Mouse (Mus musculus) intestine, embryonic 16.5 days (tissue): Measurements from ENCODE around the gene Mgat4b. TPM values are rescaled to one million over a fixed set of nuclear protein-coding genes. Genes with fewer than 3 reads are reported as not detected.
A peak's percentile ranks its signal among the peaks of the same experiment; 100 is the strongest.

Experiments
- ATAC-seq: fragments of 200-750 bp; cut with Nextera tagmentation; 2 replicates; pipeline ENCODE4 v1.8.0; 2017; ENCODE audit warnings: moderate TSS enrichment, moderate library complexity
- H3K27ac ChIP-seq: fragments of 300-500 bp; sonication (generic); 2 replicates; pipeline ENCODE4 v1.5.1; 2014; ENCODE audit warnings: mild to moderate bottlenecking, low read length
- H3K27me3 ChIP-seq: fragments of 300-500 bp; sonication (generic); replicated peaks from 2 replicates; pipeline ENCODE4 v1.6.1; 2014; ENCODE audit warnings: low read length, control low read depth, mixed read lengths; ENCODE audit not compliant: control insufficient read depth, insufficient read depth
- H3K36me3 ChIP-seq: fragments of 300-500 bp; sonication (generic); 2 replicates; pipeline ENCODE4 v1.6.1; 2014; ENCODE audit warnings: low read length, control low read depth; ENCODE audit not compliant: control insufficient read depth, insufficient read depth
- H3K4me1 ChIP-seq: fragments of 300-500 bp; sonication (generic); 2 replicates; pipeline ENCODE4 v1.6.1; 2014; ENCODE audit warnings: low read length, control low read depth, mixed read lengths; ENCODE audit not compliant: control insufficient read depth, insufficient read depth
- H3K4me2 ChIP-seq: fragments of 300-500 bp; sonication (generic); 2 replicates; pipeline ENCODE4 v1.6.1; 2014; ENCODE audit warnings: low read depth, low read length, control low read depth
- H3K4me3 ChIP-seq: fragments of 300-500 bp; sonication (generic); 2 replicates; pipeline ENCODE4 v1.5.1; 2014; ENCODE audit warnings: mild to moderate bottlenecking, low read length
- H3K9ac ChIP-seq: fragments of 300-500 bp; sonication (generic); 2 replicates; pipeline ENCODE4 v1.6.1; 2014; ENCODE audit warnings: low read depth, low read length
- H3K9me3 ChIP-seq: fragments of 300-500 bp; sonication (generic); 2 replicates; pipeline ENCODE4 v1.6.1; 2016; ENCODE audit warnings: low read length, control low read depth; ENCODE audit not compliant: control insufficient read depth
- WGBS: fragments of 180-500 bp; shearing (Covaris S2); extraction: QIAGEN DNeasy Blood & Tissue Kit; methylation state at CpG from one replicate; pipeline ENCODE4 v1.1.7; 2014; 5-methylcytosine and 5-hydroxymethylcytosine counted together
- polyA plus RNA-seq: library from polyadenylated mRNA; unstranded; fragments of >200 nt; fragmentation: Nextera tagmentation; extraction: Ambion mirVana; gene quantifications from 2 replicates; pipeline ENCODE4 v1.2.1, GENCODE M21; 2015

Mgat4b gene
- polyA plus RNA-seq, 1 experiment from 2014 or later = 8.2 TPM

DNA sequence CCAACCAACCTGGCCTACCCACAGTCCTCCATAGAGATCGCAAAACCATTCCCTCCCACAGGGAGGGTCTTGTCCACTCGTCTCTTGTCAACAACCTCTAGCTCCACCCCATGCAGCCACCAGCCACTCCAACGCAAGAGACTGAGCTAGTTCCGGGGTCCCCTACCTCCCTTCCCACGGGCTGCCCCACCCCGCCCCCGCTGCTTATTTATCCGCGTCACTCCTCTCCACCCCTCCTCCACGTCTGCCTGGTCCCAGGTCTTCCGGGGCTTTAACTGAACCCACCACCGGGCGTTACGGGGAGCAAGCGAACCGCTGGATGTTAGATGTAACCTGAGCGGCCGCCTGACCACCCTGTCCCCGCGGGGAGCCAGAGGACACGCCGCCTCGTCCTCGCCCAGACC is 587 bp upstream of the Mgat4b start:
- peaks cover 21% of the 10 kb centered on the region for H3K36me3 ChIP-seq
- H3K4me2 ChIP-seq = peak overlapping the region; percentile 59
- H3K4me1 ChIP-seq = peaks cover 27% of the 10 kb centered on the region
- no peaks in the 10 kb centered on the region for H3K27me3 ChIP-seq
- ATAC-seq = peak; percentile 91
- peak overlapping the region; percentile 99 for H3K27ac ChIP-seq
- no peaks in the 10 kb centered on the region for H3K9me3 ChIP-seq
- peak overlapping the region; percentile 98 for H3K9ac ChIP-seq
- WGBS = under 1% methylated on average over 24 of the region's 24 CpGs
- H3K4me3 ChIP-seq = peak overlapping the region; percentile 99

DNA sequence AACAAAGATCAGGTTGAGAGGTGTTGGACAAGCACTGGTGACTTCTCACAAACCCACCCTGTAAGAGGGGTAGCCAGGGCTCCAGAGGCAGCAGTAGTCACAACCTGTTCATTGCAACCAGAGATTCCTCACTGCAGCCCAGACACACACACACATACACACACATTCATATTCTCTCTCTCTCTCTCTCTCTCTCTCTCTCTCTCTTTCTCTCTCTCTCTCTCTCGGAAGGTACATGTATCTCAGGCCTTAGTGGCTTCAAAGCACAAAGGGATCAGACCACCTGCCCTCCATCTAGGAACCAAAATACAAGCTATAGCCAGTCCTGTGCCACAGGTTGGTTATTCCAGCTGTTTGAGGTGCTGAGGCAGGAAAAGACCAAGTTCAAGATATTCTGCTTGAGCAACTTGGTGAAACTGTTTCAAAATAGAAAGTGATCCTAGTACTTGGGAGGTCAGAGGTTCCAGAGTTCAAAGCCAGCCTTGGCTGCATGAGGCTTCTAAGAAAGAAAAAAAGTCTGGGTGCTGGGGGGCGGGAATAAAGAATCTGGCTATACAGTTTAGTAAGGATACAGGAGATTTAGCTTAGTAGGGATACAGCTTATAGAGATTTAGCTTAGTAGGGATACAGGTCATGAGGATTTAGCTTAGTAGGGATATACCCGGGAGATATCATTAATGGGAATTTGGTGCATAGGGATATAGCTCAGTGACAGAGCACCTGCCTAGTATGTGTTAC is 801 bp downstream of the Mgat4b start:
- Histone ChIP-seq H3K4me3 (peak overlapping the region; percentile 99), H3K27me3 (no peaks in the 10 kb centered on the region), H3K27ac (no peak overlapping the region), H3K4me1 (peaks cover 34% of the 10 kb centered on the region), H3K9me3 (no peaks in the 10 kb centered on the region), H3K4me2 (peak overlapping the region; percentile 59), H3K9ac (peak overlapping the region; percentile 98; the same call in 1 of the 2 replicates), H3K36me3 (peaks cover 11% of the 10 kb centered on the region)
- WGBS = 85% methylated on average over 3 of the region's 3 CpGs
- ATAC-seq = no peak

DNA sequence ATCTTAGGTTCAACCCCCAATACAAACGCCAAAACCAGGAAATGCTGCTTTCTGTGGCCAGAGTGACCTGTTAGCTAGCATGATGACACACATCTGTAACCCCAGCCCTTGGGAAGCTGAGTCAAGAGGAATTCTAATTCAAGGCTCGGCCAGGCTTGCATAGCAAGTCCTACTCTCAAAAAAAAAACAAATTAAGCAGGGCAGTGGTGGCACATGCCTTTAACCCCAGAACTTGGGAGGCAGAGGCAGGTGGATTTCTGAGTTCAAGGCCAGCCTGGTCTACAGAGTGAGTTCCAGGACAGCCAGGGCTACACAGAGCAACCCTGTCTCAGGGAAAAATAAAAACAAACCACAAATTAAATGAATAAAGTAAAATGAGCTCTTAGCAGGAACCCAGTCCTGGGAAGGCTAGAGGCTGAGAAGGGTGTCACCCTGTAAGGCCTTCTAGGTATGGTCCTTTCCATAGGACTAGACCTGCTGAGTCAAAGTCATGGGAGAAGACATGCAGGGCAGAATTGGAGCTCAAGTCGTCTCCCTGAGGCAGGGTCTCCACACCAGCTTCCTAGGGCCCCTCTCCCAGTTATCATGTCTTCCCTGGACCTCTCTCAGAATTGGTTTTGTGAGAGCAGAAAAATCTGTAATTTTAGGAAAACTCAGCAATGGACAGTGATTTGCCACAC is 1.5 kb downstream of the Mgat4b start:
- Histone ChIP-seq H3K27ac (peak overlapping the region; percentile 73; the same call in 1 of the 2 replicates), H3K36me3 (peaks cover 4% of the 10 kb centered on the region; the same call in 1 of the 2 replicates), H3K27me3 (no peaks in the 10 kb centered on the region), H3K9me3 (no peaks in the 10 kb centered on the region), H3K9ac (no peak overlapping the region), H3K4me3 (no peak overlapping the region), H3K4me2 (no peak overlapping the region), H3K4me1 (peaks cover 38% of the 10 kb centered on the region)
- ATAC-seq = no peak
- 71% methylated on average over 3 of the region's 3 CpGs for WGBS

DNA sequence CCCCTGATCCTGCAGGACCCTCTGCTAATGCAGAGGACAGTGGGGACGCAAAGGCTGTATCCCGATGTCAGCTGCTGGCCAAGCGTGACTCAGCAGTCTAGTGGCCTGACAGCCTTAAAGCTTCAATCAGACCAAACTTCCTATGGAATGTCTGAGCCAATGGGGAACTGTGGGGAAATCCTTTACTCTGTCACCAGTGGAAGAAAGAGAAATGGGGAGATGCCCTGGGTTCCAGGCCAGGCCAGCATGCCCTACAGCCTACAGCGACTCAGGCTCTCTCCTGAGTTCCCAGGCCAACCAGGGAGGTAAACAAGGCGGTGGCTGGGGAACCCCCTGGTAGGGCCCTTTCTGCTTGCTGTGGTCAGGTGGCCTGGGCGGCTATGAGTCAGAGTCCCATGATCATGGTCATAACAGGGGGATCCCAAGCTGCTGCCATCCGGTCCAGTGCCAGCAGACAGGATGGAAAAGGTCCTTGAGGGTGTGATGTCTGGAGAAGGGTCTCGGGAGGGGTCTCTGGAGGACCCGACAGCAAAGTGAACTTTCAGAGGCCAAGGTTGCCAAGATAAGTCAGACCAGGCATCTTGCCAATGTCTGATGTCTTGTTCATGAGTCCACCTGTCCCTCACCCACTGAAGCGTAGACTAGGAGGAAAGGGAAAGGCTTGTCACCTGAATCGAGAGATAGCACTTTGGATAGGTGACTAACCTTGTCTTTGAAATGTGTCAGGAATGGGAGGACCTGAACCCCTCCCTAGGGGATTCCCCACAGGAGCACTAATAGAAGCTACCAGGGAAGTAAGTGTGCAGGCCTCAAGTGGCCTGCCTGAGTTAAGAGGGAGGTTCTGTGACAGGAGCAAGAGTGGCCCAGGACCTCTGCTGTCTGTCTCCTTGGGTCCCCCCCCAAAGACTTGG is 2.4 kb downstream of the Mgat4b start:
- WGBS = 47% methylated on average over 11 of the region's 11 CpGs
- H3K9me3 ChIP-seq = no peaks in the 10 kb centered on the region
- H3K4me1 ChIP-seq = peaks cover 47% of the 10 kb centered on the region
- peak overlapping the region; percentile 73 for H3K27ac ChIP-seq
- no peak overlapping the region for H3K4me3 ChIP-seq
- H3K9ac ChIP-seq = no peak overlapping the region
- H3K27me3 ChIP-seq = no peaks in the 10 kb centered on the region
- H3K36me3 ChIP-seq = no peaks in the 10 kb centered on the region
- peak; percentile 51 for ATAC-seq
- peak overlapping the region; percentile 7; the same call in 1 of the 2 replicates for H3K4me2 ChIP-seq

DNA sequence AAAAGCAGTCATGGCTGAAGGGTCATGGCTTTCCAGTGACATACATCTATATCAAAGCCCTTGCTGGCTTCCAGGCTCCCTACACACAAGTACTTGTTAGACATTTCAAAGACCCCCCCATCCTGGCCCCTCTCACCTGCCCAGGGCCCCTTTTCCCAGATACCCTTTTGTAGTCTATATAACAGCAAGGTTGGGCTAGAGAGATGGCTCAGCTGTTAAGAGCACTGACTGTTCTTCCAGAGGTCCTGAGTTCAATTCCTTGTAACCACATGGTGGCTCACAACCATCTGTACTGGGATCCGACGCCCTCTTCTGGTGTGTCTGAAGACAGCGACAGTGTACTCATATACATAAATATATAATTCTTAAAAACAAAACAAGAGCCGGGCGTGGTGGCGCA is 3.9 kb downstream of the Mgat4b start:
- no peak overlapping the region for H3K4me3 ChIP-seq
- 89% methylated on average over 6 of the region's 6 CpGs for WGBS
- H3K27ac ChIP-seq = no peak overlapping the region
- no peaks in the 10 kb centered on the region for H3K36me3 ChIP-seq
- no peak overlapping the region for H3K9ac ChIP-seq
- H3K4me1 ChIP-seq = peaks cover 39% of the 10 kb centered on the region
- no peaks in the 10 kb centered on the region for H3K9me3 ChIP-seq
- H3K27me3 ChIP-seq = no peaks in the 10 kb centered on the region
- H3K4me2 ChIP-seq = no peak overlapping the region
- no peak for ATAC-seq

DNA sequence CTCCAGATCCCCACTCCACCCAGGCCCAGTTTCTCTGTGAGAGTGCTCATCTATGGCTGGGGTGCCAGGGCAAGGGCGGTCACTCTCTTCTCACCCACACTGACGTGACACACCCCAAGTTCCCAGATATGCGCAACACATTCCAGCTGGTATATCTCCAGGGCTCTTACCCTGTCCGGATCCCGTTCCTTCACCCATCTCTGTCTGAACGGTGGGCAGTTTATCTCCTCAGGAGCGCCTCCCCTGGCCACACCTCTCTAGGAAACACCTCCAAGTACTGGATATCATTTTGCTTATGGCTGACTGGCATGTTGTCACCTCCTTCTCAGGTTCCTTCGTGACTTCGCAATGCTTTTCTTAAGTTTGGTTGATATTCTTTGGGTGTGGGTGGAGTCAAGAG is 4.9 kb downstream of the Mgat4b start:
- H3K4me1 ChIP-seq = peaks cover 42% of the 10 kb centered on the region
- H3K27me3 ChIP-seq = no peaks in the 10 kb centered on the region
- no peak for ATAC-seq
- no peak overlapping the region for H3K27ac ChIP-seq
- H3K4me2 ChIP-seq = no peak overlapping the region
- no peak overlapping the region for H3K9ac ChIP-seq
- H3K36me3 ChIP-seq = no peaks in the 10 kb centered on the region
- no peak overlapping the region for H3K4me3 ChIP-seq
- no peaks in the 10 kb centered on the region for H3K9me3 ChIP-seq
- 37% methylated on average over 9 of the region's 9 CpGs for WGBS

DNA sequence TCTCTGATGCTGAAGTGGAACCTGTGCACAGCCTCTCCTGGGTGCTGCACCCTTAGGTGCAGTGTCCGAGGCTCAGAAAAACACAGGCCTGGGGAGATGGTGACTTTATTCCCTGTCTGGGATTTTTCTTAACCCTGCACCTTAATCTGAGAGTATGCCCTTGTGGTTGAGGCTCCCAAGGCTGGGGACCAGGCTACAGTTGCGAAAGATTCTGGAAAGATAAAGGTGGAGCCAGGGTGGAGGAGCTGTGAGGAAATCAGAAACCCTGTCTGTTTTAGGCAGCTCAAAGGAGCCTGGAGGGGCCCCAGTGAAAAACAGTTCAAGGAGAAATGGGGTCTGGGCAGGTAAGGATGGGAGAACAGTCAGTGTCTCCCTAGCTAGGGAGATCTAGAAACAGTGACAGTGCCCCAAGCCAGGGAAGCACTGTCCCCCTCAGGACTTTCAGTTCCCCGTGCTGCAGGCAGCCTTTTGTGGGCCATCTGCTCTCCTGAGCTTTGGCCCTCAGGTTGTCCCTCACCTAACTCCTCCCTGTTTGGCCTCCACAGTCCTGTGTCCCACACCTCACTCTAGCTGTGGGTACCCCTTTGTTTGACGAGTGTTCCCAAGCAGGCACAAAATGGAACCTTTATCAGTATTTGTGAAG is 6.2 kb downstream of the Mgat4b start:
- no peaks in the 10 kb centered on the region for H3K27me3 ChIP-seq
- 69% methylated on average over 4 of the region's 4 CpGs for WGBS
- H3K4me1 ChIP-seq = peaks cover 36% of the 10 kb centered on the region
- H3K36me3 ChIP-seq = no peaks in the 10 kb centered on the region
- no peak overlapping the region for H3K27ac ChIP-seq
- no peak overlapping the region; the same call in 1 of the 2 replicates for H3K9ac ChIP-seq
- ATAC-seq = no peak
- H3K9me3 ChIP-seq = no peaks in the 10 kb centered on the region
- no peak overlapping the region for H3K4me2 ChIP-seq
- H3K4me3 ChIP-seq = no peak overlapping the region

DNA sequence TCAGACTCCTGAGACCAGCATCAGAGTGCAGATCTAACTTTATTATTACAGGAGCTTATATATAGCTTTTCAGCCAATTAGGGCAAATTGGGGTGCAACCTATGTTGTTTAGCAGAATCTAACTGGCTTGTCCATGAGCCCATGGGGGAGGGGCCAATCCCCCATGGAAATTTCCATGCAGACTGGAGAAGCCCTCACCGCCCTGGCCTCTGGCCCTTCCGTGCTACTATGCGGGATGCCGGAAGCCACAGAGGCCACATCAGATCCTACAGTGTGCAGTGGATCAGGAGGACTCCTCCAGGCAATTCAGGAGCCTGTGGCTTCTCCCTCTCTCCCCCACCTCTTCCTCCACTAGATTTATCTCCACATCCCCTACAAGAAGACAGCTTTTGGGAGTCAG is 7.1 kb downstream of the Mgat4b start:
- no peaks in the 10 kb centered on the region for H3K9me3 ChIP-seq
- no peaks in the 10 kb centered on the region for H3K27me3 ChIP-seq
- ATAC-seq = no peak
- H3K9ac ChIP-seq = no peak overlapping the region
- H3K27ac ChIP-seq = peak overlapping the region; percentile 34
- no peaks in the 10 kb centered on the region for H3K36me3 ChIP-seq
- H3K4me3 ChIP-seq = no peak overlapping the region
- H3K4me1 ChIP-seq = peaks cover 31% of the 10 kb centered on the region
- WGBS = 52% methylated on average over 4 of the region's 4 CpGs
- no peak overlapping the region for H3K4me2 ChIP-seq

DNA sequence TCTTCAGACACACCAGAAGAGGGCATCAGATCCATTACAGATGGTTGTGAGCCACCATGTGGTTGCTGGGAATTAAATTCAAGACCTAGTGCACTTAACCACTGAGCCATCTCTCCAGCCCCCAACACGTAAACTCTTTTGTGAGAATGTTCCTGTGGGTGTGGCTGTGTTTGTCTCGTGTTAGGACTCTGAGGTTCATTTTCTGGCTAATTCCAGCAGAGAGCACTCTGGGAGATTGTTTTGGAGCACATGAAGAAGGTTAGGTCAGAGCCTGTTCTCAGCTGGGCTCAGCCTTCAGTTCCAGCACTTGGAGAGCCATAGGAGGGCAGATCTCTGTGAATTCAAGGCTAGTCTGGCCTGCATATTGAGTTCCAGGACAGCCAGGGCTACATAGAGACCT is 9.1 kb downstream of the Mgat4b start:
- H3K27ac ChIP-seq = no peak overlapping the region
- no peaks in the 10 kb centered on the region for H3K9me3 ChIP-seq
- ATAC-seq = no peak
- no peak overlapping the region for H3K4me3 ChIP-seq
- H3K27me3 ChIP-seq = no peaks in the 10 kb centered on the region
- no peak overlapping the region for H3K4me2 ChIP-seq
- WGBS = 42% methylated on average over 2 of the region's 2 CpGs
- H3K9ac ChIP-seq = no peak overlapping the region
- no peaks in the 10 kb centered on the region for H3K36me3 ChIP-seq
- peaks cover 23% of the 10 kb centered on the region for H3K4me1 ChIP-seq
